In genomic region chr4:99174265-99174664, GRCm38 (mm10) we compare ENCODE assay signal across 16 mouse cellular contexts.
"Had no signal": no experiment of that assay in that cellular context is flagged by ENCODE, and none has a peak within 500 bp of the region (broad histone marks: within the 10 kb centered on the region; RNA-seq: fewer than 3 reads in every experiment).

No protein-coding gene starts in this region.

- DNase-seq: right cerebral cortex, adult 18-20 months; right cerebral cortex, postnatal 14 days; right cerebral cortex, postnatal 25 days; right cerebral cortex, postnatal 4 days; spleen, adult 18-20 months; thymus, adult 18-20 months; thymus, adult 2 months; thymus, postnatal 14 days; thymus, postnatal 25 days; thymus, postnatal 36 days; thymus, postnatal 4 days had no signal

- H3K27ac ChIP-seq: neural tube, embryonic 12.5 days; neural tube, embryonic 13.5 days; neural tube, embryonic 15.5 days; stomach, embryonic 15.5 days; stomach, postnatal 0 days had no signal

- H3K9me3 ChIP-seq: neural tube, embryonic 12.5 days; neural tube, embryonic 13.5 days; neural tube, embryonic 15.5 days; stomach, embryonic 15.5 days had no signal

- H3K4me2 ChIP-seq: neural tube, embryonic 12.5 days; neural tube, embryonic 13.5 days; neural tube, embryonic 15.5 days; stomach, embryonic 15.5 days had no signal

- H3K9ac ChIP-seq: neural tube, embryonic 12.5 days; neural tube, embryonic 13.5 days; neural tube, embryonic 15.5 days; stomach, embryonic 15.5 days had no signal

- H3K27me3 ChIP-seq: neural tube, embryonic 12.5 days; neural tube, embryonic 13.5 days; neural tube, embryonic 15.5 days; stomach, embryonic 15.5 days had no signal

- H3K36me3 ChIP-seq: neural tube, embryonic 12.5 days; neural tube, embryonic 13.5 days; neural tube, embryonic 15.5 days; stomach, embryonic 15.5 days had no signal

- H3K4me1 ChIP-seq: neural tube, embryonic 12.5 days; neural tube, embryonic 13.5 days; neural tube, embryonic 15.5 days; stomach, embryonic 15.5 days had no signal

- H3K4me3 ChIP-seq: neural tube, embryonic 12.5 days; neural tube, embryonic 13.5 days; neural tube, embryonic 15.5 days; stomach, embryonic 15.5 days had no signal
